28 mouse cellular contexts compared by ENCODE assay signal in genomic region chr11:40428858-40429257, GRCm38 (mm10).
DNase-seq lines count a peak whose midpoint lies in the region; ATAC-seq and TF ChIP-seq lines count a peak whose summit lies in the region.
"Had no signal": no experiment of that assay in that cellular context is flagged by ENCODE, and none has a peak within 500 bp of the region (broad histone marks: within the 10 kb centered on the region; RNA-seq: fewer than 3 reads in every experiment).

No protein-coding gene starts in this region.

- no peak for TF ChIP-seq POLR2A in testis, adult 2 months (IDR thresholded peaks at IDR 0.05; ENCODE audit: control insufficient read depth, low read depth, low read length)

- intact Hi-C loops in heart, postnatal 25 days (cut with DNase I) = no loop called here

- no peak overlapping the region for H3K4me3 ChIP-seq in heart, embryonic 11.5 days (ENCODE audit: low read depth, low read length)
- no peak overlapping the region for H3K4me3 ChIP-seq in heart, embryonic 16.5 days (ENCODE audit: low read length)
- H3K4me3 ChIP-seq in testis, adult 2 months (ENCODE audit: control insufficient read depth, low read depth, low read length) = peak overlapping the region; percentile 55; the same call in 1 of the 2 replicates
- H3K4me3 ChIP-seq: embryonic facial prominence, embryonic 10.5 days; embryonic facial prominence, embryonic 13.5 days; erythroblast, embryonic 14.5 days; forebrain, embryonic 12.5 days; forebrain, embryonic 15.5 days; heart, embryonic 15.5 days had no signal

- H3K4me1 ChIP-seq in heart, embryonic 11.5 days (ENCODE audit: control insufficient read depth, insufficient read depth, low read length) = no peaks in the 10 kb centered on the region
- no peaks in the 10 kb centered on the region for H3K4me1 ChIP-seq in heart, embryonic 16.5 days (ENCODE audit: control insufficient read depth, insufficient read depth, low read length)
- H3K4me1 ChIP-seq in testis, adult 2 months (ENCODE audit: control insufficient read depth, insufficient read depth, low read length) = no peaks in the 10 kb centered on the region
- H3K4me1 ChIP-seq: embryonic facial prominence, embryonic 10.5 days; embryonic facial prominence, embryonic 13.5 days; forebrain, embryonic 12.5 days; forebrain, embryonic 15.5 days; heart, embryonic 15.5 days had no signal

- 63% methylated on average over 2 of the region's 2 CpGs for WGBS in heart, embryonic 11.5 days (ENCODE audit: insufficient replicate concordance)
- 62% methylated on average over 2 of the region's 2 CpGs for WGBS in heart, embryonic 16.5 days

- H3K9me3 ChIP-seq in heart, embryonic 11.5 days (replicated peaks; ENCODE audit: control insufficient read depth, low read length) = no peaks in the 10 kb centered on the region
- H3K9me3 ChIP-seq in heart, embryonic 16.5 days (replicated peaks; ENCODE audit: control insufficient read depth, low read length) = no peaks in the 10 kb centered on the region
- H3K9me3 ChIP-seq: embryonic facial prominence, embryonic 10.5 days; embryonic facial prominence, embryonic 13.5 days; forebrain, embryonic 12.5 days; forebrain, embryonic 15.5 days; heart, embryonic 15.5 days had no signal

- ATAC-seq in heart, embryonic 11.5 days (replicated peaks; ENCODE audit: insufficient number of reproducible peaks, low FRiP score, low TSS enrichment) = peak; percentile 35; the same call in 1 of the 2 replicates
- peak; percentile 55; the same call in 1 of the 2 replicates for ATAC-seq in heart, embryonic 16.5 days (replicated peaks; ENCODE audit: extremely low read depth, insufficient read depth, low FRiP score)
- ATAC-seq: activated CD4-positive, CD25-positive, alpha-beta regulatory T cell, adult 4 months; forebrain, embryonic 15.5 days; hindbrain, postnatal 0 days; inflammation-experienced regulatory T-cells, adult 6 months; intestine, embryonic 16.5 days had no signal

- no peak overlapping the region for H3K27ac ChIP-seq in heart, embryonic 11.5 days (ENCODE audit: low read depth, low read length)
- H3K27ac ChIP-seq in heart, embryonic 16.5 days (ENCODE audit: low read length) = no peak overlapping the region
- no peak overlapping the region for H3K27ac ChIP-seq in testis, adult 2 months (ENCODE audit: control insufficient read depth, insufficient read depth, low read depth, low read length)
- H3K27ac ChIP-seq: embryonic facial prominence, embryonic 10.5 days; embryonic facial prominence, embryonic 13.5 days; forebrain, embryonic 12.5 days; forebrain, embryonic 15.5 days; heart, embryonic 15.5 days; hindbrain, embryonic 14.5 days; hindbrain, postnatal 0 days had no signal

- no peaks in the 10 kb centered on the region for H3K27me3 ChIP-seq in heart, embryonic 11.5 days (ENCODE audit: control insufficient read depth, insufficient read depth, low read length)
- H3K27me3 ChIP-seq in heart, embryonic 16.5 days (ENCODE audit: control insufficient read depth, insufficient read depth, low read length) = no peaks in the 10 kb centered on the region
- H3K27me3 ChIP-seq in testis, adult 2 months (ENCODE audit: control insufficient read depth, insufficient read depth, low read length) = no peaks in the 10 kb centered on the region
- H3K27me3 ChIP-seq: embryonic facial prominence, embryonic 13.5 days; heart, embryonic 15.5 days had no signal

- DNase-seq in heart, adult 11 months = no peak
- DNase-seq in heart, postnatal 25 days (ENCODE audit: low spot score) = no peak
- no peak for DNase-seq in testis, postnatal 10 days (ENCODE audit: low spot score)
- DNase-seq in spleen, adult 12 weeks (ENCODE audit: low spot score) = no peak
- no peak for DNase-seq in ovary, postnatal 10 days (ENCODE audit: low spot score)
- DNase-seq: adrenal gland, adult 8-10 months; adrenal gland, postnatal 25 days; cerebellum, adult 11-12 months; cerebellum, adult 8-10 months; cerebellum, postnatal 10 days; cerebellum, postnatal 36 days; embryo, embryonic 11 days; gastrocnemius, postnatal 25 days; heart, postnatal 4 days had no signal

- TF ChIP-seq CTCF in testis, adult 2 months (IDR thresholded peaks at IDR 0.05; ENCODE audit: control insufficient read depth, insufficient read depth, insufficient replicate concordance, low read depth, low read length) = no peak

- no peak overlapping the region for H3K9ac ChIP-seq in heart, embryonic 11.5 days (ENCODE audit: low read depth, low read length)
- H3K9ac ChIP-seq in heart, embryonic 16.5 days (ENCODE audit: low read length) = no peak overlapping the region
- H3K9ac ChIP-seq: embryonic facial prominence, embryonic 13.5 days; forebrain, embryonic 12.5 days; forebrain, embryonic 15.5 days; heart, embryonic 15.5 days; hindbrain, embryonic 14.5 days had no signal

- no peaks in the 10 kb centered on the region for H3K36me3 ChIP-seq in heart, embryonic 11.5 days (ENCODE audit: control insufficient read depth, insufficient read depth, low read length)
- H3K36me3 ChIP-seq in heart, embryonic 16.5 days (ENCODE audit: control insufficient read depth, insufficient read depth) = no peaks in the 10 kb centered on the region
- H3K36me3 ChIP-seq in testis, adult 2 months (ENCODE audit: control insufficient read depth, insufficient read depth, low read length) = no peaks in the 10 kb centered on the region
- H3K36me3 ChIP-seq: embryonic facial prominence, embryonic 10.5 days; embryonic facial prominence, embryonic 13.5 days; forebrain, embryonic 12.5 days; forebrain, embryonic 15.5 days; heart, embryonic 15.5 days had no signal

- H3K4me2 ChIP-seq in heart, embryonic 11.5 days = no peak overlapping the region
- no peak overlapping the region for H3K4me2 ChIP-seq in heart, embryonic 16.5 days (ENCODE audit: low read depth, low read length)
- H3K4me2 ChIP-seq: embryonic facial prominence, embryonic 13.5 days; forebrain, embryonic 12.5 days; forebrain, embryonic 15.5 days; heart, embryonic 15.5 days; hindbrain, embryonic 14.5 days had no signal
